Mouse (Mus musculus) CD4-positive helper T cell, adult 2 months (primary cell): ENCODE data around the gene Tbc1d22b.

ENCODE experiments used
- DNase-seq: peaks from one replicate; pipeline ENCODE4 v3.0.0-alpha.2; 2012; ENCODE audit warnings: low read depth, missing footprints, low spot score

Tbc1d22b gene

GRCm38 (mm10) chr17:29640971-29641370, 91.4 kb downstream of the Tbc1d22b start:
- no peak for DNase-seq

- DNase-seq, result no peak
These were observed 92.6 kb downstream of the Tbc1d22b start for GRCm38 (mm10) chr17:29642219-29642618.
